Mouse (Mus musculus): Measurements from ENCODE around the gene Htr2b.

The Htr2b gene

DNA sequence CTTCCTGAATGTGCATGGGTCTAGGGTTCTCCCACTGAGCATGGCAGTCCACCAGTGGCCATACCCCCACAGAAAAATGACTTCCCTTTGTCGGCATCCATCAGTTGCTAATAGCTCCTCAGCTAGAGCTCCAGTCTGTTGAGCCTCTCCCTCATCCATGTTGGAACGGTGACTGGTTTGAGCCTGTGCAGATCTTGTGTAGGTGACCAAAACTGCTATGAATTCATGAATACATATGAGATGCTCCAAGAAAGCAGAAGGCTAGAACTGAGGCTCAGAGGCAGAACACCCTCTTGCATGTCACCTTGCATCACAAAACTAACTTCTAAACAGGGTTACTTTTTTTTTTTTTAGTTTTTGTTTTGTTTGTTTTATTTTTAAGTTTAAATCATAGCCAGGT lies 35.2 kb downstream of the Htr2b start:
- DNase-seq: no peak

DNA sequence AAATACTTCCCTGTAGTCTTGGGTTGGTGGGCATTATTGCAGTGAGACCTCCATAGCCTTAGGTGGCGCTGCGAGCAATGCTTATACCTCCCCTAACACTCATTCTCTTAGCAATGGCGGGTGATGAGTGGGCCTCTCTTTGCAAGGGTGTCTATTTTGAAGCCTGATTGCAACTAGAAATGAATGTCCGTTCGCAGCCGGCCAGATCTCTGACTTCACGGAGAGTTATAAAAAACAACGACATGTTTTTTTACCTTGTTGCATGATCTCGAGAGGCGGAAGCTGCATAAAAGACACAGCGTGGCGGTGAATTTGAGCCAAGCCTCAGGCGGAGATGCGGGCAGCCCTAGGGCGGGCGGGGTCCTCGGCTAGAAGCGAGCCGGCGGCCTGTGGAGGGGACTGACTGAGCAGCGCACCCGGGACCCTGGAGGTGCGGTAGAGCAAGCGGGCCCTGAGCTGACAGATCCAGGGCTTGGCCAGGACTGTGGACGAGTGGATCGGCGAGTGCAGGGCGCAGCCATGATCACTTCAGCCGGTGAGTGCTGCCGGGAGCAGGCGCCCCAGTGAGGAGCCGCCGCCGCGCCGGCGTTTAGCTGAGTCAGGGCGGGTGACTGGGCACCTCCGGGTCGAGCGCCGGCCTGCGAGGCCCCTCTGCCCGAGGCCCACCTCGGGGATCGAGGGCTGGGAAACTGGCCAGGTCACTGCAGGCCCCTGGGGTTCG lies 47.3 kb downstream of the Htr2b start, which contains the start of gene Psmd1:
Psmd1 (plus strand) TSS at position 117 of the 721 bp plus-strand sequence.
- DNase-seq: peak; percentile 97

DNA sequence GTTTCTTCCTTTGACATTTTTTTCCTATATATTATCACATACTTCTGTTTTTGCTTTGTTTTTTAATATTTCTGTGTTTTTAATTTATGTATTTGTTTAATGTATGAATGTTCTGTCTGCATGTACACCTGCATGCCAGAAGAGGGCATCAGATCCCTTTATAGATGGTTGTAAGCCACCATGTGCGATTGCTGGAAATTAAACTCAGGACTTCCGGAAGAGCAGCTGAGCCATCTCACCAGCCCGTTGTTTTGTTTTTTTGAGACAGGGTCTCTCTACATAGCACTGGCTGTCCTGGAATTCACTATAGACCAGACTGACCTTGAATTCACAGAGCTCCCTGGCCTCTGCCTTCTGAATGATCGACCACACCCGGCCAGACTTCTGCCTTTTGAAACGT lies 49.2 kb downstream of the Htr2b start:
- peak; percentile 24 for DNase-seq

DNA sequence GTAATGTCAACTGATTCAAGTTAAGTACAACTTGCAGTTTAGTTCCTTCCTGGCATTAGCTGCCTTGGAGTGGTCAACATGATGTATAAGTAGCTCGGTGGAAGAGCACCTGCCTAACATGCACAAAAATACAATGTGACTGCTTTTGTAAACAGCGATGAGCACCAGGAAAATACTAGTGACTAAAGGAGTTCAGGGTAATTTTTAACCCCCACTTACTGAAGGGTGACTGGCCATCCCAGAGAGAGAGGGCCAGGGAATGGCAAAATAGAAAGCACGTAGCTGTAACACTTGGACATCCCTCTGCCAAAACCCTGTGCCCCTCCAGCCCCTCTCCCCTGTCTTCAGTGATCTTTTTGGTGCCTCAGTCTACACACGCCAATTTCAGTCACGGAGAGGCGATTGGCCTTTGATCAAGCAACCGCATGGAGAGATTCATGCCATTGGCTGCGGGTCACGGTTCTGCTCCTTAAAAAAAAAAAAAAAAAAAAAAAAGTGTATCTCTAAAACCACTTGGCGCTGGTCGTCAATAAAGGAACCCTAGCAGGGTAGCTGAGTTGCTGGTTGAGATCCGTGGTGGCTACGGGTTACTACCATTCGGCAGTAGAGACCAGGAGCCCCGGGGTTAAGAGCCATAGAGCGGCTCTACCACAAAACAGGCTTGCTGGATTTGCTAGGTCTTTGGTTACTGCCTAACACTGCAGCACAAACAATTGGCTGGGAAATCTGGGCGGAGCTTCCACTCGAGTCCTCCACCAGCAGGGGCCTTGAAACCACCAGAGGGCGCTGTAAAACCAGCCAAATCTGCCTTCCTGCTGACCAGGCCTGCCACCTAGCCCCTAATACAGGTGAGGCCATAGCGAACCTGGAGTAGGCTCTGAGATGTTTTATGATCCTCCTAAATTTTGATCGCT lies 52.7 kb downstream of the Htr2b start:
- DNase-seq: peak; percentile 96

DNA sequence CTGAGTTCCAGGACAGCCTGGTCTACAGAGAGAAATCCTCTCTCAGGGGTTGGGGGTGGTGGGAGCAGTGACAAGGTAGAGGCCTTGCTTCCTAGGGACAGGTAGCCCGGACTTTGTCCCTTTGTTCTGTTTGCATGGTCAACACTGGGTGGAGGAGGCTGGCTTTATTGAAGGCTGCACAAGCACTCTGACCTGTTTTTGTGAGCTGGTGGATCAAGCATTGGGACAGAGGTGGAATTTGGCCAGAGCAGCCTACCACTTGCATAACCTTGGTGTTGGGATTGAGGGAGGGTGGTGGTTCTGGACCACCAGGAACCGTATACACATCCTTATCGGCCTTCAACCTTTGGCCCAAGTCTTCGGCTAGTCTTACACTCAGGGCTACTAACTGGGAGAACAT lies 55.5 kb downstream of the Htr2b start:
- DNase-seq: no peak

DNA sequence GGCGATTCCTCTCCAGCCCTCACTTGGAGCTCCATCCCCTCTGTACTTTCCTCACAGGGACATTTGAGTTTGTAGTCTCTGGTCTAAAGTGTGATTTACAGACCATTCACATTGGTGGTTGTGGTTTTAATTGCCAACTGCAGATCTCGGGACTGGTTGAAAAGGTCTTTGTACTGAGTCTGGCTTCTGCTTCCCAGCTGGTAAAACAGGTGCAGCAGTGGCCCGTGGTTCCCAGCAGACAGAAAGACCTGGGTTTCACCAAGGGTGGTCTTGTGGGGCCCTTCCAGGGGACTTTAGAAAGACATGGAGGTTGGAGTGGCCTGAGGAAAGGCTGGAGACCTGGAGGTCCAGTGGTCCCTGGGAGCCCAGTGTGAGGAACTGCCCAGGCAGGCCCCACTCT lies 56.8 kb downstream of the Htr2b start:
- no peak for DNase-seq

DNA sequence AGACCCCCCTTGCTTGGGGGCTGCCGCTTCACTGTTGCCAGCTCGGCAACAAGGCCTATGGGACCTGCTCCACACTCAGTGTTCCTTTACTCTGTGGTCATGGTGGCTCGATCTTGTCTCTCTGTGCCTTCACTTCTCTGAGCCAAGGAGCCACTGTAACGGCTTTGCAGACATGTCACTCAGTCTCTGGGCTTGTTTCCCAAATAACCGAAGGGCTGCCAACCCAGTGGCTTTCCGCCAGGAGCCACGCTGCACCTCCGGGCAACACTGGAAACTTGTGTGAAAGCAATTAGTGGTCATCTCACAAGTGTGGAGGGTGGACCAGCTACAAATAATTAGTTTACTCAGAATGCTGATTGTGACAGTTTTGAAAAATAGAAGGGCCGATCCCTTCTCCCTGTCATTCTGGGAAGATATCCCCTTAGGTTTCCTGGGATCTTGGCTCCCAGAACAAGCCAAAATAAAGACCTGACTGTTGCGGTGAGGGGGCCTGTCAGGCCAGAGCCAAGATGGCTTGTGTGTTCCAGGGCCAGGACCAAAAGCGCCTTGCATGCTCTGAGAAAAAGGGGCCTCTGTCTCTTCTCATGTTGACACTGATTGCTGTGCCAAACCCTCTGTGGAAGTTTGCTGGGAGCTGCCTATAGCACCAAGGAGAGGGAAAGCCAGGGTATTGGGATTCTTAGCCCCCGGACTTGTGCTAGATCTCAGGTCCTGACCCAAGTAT lies 58.4 kb downstream of the Htr2b start:
- no peak for DNase-seq
